Mouse (Mus musculus) C2C12 (cell line): ENCODE measurements around the gene Lrrc42. TPM values are rescaled to one million over a fixed set of nuclear protein-coding genes. Genes with fewer than 3 reads are reported as not detected.

Experiments used
- H3K27me3 ChIP-seq: one replicate; pipeline ENCODE4 v1.6.1; 2011; ENCODE audit not compliant: control insufficient read depth, insufficient read depth, insufficient read length
- H3K36me3 ChIP-seq: one replicate; pipeline ENCODE4 v1.6.1; 2011; ENCODE audit not compliant: control insufficient read depth, insufficient read depth
- H3K4me3 ChIP-seq: one replicate; pipeline ENCODE4 v1.5.1; 2011; ENCODE audit warnings: mild to moderate bottlenecking, control low read depth; ENCODE audit not compliant: poor library complexity, insufficient read depth, severe bottlenecking
- H3K79me2 ChIP-seq: one replicate; pipeline ENCODE4 v1.6.1; 2011; ENCODE audit not compliant: control insufficient read depth, insufficient read depth
- H3K79me3 ChIP-seq: one replicate; pipeline ENCODE4 v1.6.1; 2011; ENCODE audit warnings: low read depth, control low read depth
- H3ac ChIP-seq: one replicate; pipeline ENCODE3; 2011; ENCODE audit warnings: low read depth; ENCODE audit not compliant: control insufficient read depth, insufficient read length
- CEBPB ChIP-seq: IDR thresholded peaks from one replicate; pipeline ENCODE4 v1.6.1; 2011; ENCODE audit warnings: low read depth, mild to moderate bottlenecking, control low read depth, moderate library complexity
- CTCF ChIP-seq: IDR thresholded peaks from one replicate; pipeline ENCODE4 v1.5.1; 2011; ENCODE audit not compliant: control insufficient read depth, insufficient read depth, insufficient read length
- FOSL1 ChIP-seq: IDR thresholded peaks from one replicate; pipeline ENCODE4 v1.8.0; 2011; ENCODE audit warnings: mild to moderate bottlenecking, low read length; ENCODE audit not compliant: poor library complexity, insufficient read depth, severe bottlenecking
- MAX ChIP-seq: IDR thresholded peaks from one replicate; pipeline ENCODE4 v1.6.1; 2011; ENCODE audit warnings: mild to moderate bottlenecking, control low read depth
- MYOD1 ChIP-seq: IDR thresholded peaks from one replicate; pipeline ENCODE4 v1.6.1; 2011; ENCODE audit warnings: low read depth; ENCODE audit not compliant: control insufficient read depth, insufficient read length
- MYOG ChIP-seq: IDR thresholded peaks from one replicate; pipeline ENCODE4 v1.6.1; 2011; ENCODE audit not compliant: control insufficient read depth, insufficient read length; ENCODE audit errors: extremely low read depth
- USF1 ChIP-seq: IDR thresholded peaks from one replicate; pipeline ENCODE4 v1.6.1; 2011; ENCODE audit warnings: low read depth, mild to moderate bottlenecking, control low read depth, moderate library complexity
- polyA plus RNA-seq: library from polyadenylated mRNA; unstranded; fragments of >200 nt; fragmentation: generic; extraction: Trizol; gene quantifications from one replicate; pipeline ENCODE4 v1.2.1, GENCODE M21; 2012; ENCODE audit warnings: missing spikeins

Lrrc42 gene
- polyA plus RNA-seq, 1 experiment: 32.5 TPM

DNA sequence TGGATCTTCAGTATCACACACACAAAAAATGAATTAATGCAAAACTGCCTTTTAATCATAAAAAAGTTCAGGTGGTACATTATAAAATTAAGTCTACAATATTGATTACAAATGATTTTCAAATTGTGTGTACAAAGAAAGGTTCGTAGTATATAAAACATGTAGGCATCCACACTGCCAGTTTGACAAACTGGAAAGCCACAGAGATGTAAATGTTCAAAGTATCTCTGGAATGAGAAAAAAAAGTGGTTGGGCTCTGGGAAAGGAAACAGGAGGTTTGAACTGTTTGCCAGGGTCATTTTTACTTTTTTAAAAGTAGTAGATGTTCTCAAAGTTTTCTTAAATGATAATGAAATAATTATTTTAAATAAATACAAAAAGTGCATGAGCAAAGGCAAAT lies 7.3 kb downstream of the Lrrc42 start:
- Histone ChIP-seq H3K27me3 (no peaks in the 10 kb centered on the region), H3K36me3 (peaks cover 48% of the 10 kb centered on the region), H3K79me2 (peaks cover 38% of the 10 kb centered on the region), H3K4me3 (no peak overlapping the region), H3ac (no peak overlapping the region), H3K79me3 (peaks cover 14% of the 10 kb centered on the region)
- TF ChIP-seq CEBPB (no peak), MYOD1 (no peak), MYOG (no peak)

- Histone ChIP-seq H3K36me3 (peaks cover 54% of the 10 kb centered on the region), H3ac (no peak overlapping the region), H3K4me3 (no peak overlapping the region), H3K27me3 (no peaks in the 10 kb centered on the region), H3K79me3 (peaks cover 14% of the 10 kb centered on the region), H3K79me2 (peaks cover 33% of the 10 kb centered on the region)
- TF ChIP-seq MYOD1: no peak
- TF ChIP-seq USF1: no peak
- no peak for TF ChIP-seq FOSL1
- TF ChIP-seq CTCF: no peak
- TF ChIP-seq MAX: no peak
Observed at GRCm38 (mm10) chr4:107245368-107245767, 8.0 kb downstream of the Lrrc42 start.

DNA sequence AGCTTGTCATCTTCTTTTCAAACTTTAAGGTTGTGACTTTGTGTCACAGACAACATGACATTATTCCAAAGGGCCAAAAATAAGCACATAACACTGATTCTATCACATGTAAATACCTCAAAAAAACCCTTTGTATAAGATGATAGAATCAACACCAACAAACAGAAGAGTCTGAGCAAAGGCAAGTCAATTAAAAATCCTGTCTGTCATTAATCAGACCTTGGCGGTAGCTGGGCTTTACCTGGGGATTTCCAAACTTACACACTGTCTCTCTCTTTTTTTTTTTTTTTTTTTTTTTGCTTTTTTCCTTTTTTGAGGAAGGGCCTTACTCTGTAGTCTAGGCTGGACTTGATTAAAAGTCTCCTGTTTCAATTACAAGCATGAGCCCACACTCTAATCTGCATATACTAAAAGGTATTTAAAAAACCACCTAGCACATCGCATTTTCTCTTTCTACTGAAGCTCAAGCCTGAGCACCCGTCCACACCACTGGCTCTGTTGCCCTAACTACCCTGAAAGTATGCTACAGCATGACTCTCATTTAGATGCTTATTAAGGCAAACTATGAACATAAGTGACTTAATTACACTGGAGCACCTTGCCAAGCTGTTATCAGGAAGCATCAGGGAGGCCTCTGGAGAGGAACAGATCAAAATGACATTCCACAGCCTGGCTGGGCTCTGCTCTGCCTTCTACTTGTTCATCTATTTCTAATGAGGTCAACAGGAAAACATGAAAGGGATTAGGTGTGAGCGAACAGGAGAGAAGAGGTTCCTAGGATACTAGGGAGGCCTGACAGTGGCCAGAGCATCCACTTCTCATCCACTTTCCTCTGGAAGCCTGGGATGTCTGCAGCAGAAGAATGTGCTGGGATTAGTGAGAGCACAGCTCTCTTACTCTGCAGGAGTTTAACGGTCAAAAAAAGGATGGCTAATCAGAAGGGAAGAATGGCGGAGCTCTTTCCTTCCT lies 9.7 kb downstream of the Lrrc42 start:
- Histone ChIP-seq H3ac (no peak overlapping the region), H3K36me3 (peaks cover 70% of the 10 kb centered on the region), H3K27me3 (no peaks in the 10 kb centered on the region), H3K79me3 (peaks cover 6% of the 10 kb centered on the region), H3K79me2 (peaks cover 15% of the 10 kb centered on the region), H3K4me3 (no peak overlapping the region)
- no peak for TF ChIP-seq MYOD1
- TF ChIP-seq USF1: no peak
- TF ChIP-seq MYOG: no peak
- no peak for TF ChIP-seq CEBPB

DNA sequence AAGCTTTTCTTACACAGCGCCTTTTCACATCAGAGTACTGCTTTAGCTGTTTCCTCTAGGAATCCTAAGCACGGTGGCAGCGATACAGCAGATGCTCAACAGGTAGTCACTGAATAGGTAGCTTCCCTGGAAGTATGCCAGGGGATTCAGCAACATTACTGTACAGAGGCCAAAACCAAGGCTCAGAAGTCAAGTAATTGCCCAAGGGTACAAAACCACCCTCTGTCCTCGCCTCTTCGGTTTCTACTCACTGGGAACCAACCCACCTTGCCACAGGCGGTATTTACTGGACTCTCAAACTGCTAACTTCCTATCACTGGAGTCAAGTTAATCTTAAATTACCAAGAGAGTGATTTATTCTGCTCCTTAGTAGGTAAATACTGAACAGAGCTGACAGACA lies 13.1 kb downstream of the Lrrc42 start:
- TF ChIP-seq MYOG: no peak
- no peak for TF ChIP-seq CEBPB
- no peak for TF ChIP-seq FOSL1
- no peak for TF ChIP-seq MYOD1
- no peak for TF ChIP-seq MAX
- TF ChIP-seq CTCF: no peak
- TF ChIP-seq USF1: no peak
- peaks cover 86% of the 10 kb centered on the region for H3K36me3 ChIP-seq

DNA sequence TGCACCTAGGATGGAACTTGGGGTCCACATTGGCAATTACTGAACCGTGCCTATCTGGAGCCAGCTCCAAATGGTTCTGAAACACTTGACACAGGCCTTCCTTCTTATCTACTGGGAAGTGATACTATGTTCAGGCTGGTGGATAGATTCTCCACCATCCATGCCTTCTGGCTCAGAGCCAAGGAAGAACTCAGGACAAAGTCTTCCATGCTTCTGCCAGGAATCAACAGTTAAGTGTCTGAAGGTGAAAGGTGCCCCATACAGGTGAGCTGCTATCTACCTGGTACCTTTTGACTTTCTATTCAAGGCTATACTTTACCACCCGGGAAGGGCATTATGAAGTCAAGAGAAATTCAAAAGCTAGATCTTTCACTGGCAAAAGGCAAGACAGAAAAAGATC lies 15.1 kb downstream of the Lrrc42 start:
- Histone ChIP-seq H3K4me3 (no peak overlapping the region), H3K79me2 (no peaks in the 10 kb centered on the region), H3K36me3 (peaks cover 85% of the 10 kb centered on the region), H3ac (no peak overlapping the region), H3K79me3 (no peaks in the 10 kb centered on the region), H3K27me3 (no peaks in the 10 kb centered on the region)
- TF ChIP-seq MAX: no peak
- TF ChIP-seq CTCF: no peak
- TF ChIP-seq USF1: no peak
- TF ChIP-seq CEBPB: no peak
- TF ChIP-seq MYOD1: no peak
- no peak for TF ChIP-seq MYOG
- no peak for TF ChIP-seq FOSL1

More for the DNA sequence above, 13.1 kb downstream of the Lrrc42 start:
- H3K27me3 ChIP-seq: no peaks in the 10 kb centered on the region
- no peak overlapping the region for H3ac ChIP-seq
- no peaks in the 10 kb centered on the region for H3K79me2 ChIP-seq
- no peak overlapping the region for H3K4me3 ChIP-seq
- H3K79me3 ChIP-seq: peaks cover 1% of the 10 kb centered on the region

GRCm38 (mm10) chr4:107232219-107232618 lies 21.1 kb downstream of the Lrrc42 start:
- no peaks in the 10 kb centered on the region for H3K79me2 ChIP-seq
- H3K79me3 ChIP-seq: no peaks in the 10 kb centered on the region
- no peak overlapping the region for H3ac ChIP-seq
- TF ChIP-seq MYOD1 (no peak), USF1 (no peak), MYOG (no peak), CEBPB (no peak), MAX (no peak), CTCF (no peak), FOSL1 (no peak)
- no peak overlapping the region for H3K4me3 ChIP-seq
- H3K36me3 ChIP-seq: peaks cover 43% of the 10 kb centered on the region
- no peaks in the 10 kb centered on the region for H3K27me3 ChIP-seq
